Mouse (Mus musculus): ENCODE measurements around the gene Adh1. TPM values are rescaled to one million over a fixed set of nuclear protein-coding genes. Genes with fewer than 3 reads are reported as not detected.
A peak's percentile ranks its signal among the peaks of the same experiment; 100 is the strongest.

Gene Adh1
- polyA plus RNA-seq, 1 experiment from 2014 or later: 138 TPM

DNA sequence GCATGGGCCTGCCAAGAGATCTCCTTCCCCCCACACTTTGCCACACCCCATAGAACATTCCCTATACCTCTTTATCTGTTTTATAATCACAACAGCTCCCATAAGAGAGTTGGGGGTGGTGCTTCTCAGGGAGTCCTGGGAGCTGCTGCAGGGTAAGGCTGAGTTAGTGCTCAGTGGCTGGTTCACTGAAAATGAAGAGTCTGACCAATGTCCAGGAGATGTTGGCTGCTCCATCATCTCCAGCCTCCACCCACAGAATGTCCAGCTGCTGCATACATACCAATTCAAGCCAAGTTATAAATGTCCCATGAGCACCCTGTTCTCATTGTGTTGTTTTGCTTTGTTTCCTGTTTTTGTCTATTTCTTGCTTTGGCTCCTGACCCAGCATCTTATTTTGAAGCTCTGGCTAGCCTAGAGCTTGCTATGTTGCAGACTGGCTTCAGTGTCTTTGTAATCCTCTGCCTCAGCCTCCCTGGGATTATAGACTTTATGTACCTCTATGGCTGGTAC is 14.2 kb upstream of the Adh1 start:
- H3K4me3 ChIP-seq (ENCODE audit: low read depth, low read length): no peak overlapping the region
- no peak overlapping the region for H3K9ac ChIP-seq (ENCODE audit: low read depth, low read length)
- no peaks in the 10 kb centered on the region for H3K36me3 ChIP-seq (ENCODE audit: control insufficient read depth, insufficient read depth)
- no peaks in the 10 kb centered on the region for H3K9me3 ChIP-seq (replicated peaks; ENCODE audit: control insufficient read depth, low read length)
- ATAC-seq (ENCODE audit: low read depth): no peak
- no peaks in the 10 kb centered on the region for H3K4me1 ChIP-seq (ENCODE audit: control insufficient read depth, low read depth, low read length)
- no peaks in the 10 kb centered on the region for H3K27me3 ChIP-seq (ENCODE audit: control insufficient read depth, insufficient read depth, low read depth, low read length)
- H3K27ac ChIP-seq (ENCODE audit: low read length): no peak overlapping the region
- H3K4me2 ChIP-seq (ENCODE audit: low read depth, low read length): no peak overlapping the region

DNA sequence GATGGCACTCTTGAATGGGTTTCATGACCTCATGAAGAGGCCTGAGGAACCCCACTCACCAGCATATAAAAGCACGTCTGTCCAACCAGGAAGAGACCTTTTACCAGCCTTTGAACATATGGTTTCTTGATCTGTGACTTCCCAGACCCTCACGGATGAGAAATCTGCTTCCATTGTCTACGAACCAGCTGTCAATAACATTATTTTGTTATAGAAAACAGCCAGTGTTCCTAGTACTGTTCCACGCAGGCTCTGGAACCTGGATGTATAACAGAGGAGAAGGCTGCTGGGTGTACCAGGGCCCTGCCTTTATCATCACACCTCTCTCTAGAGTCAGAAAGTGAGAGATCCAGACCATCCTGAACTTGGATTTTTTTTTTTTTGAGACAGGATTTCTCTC is 13.6 kb upstream of the Adh1 start:
- WGBS (ENCODE audit: insufficient replicate concordance): 67% methylated on average over 4 of the region's 4 CpGs
- Histone ChIP-seq H3K36me3 (ENCODE audit: control insufficient read depth, insufficient read depth) (no peaks in the 10 kb centered on the region), H3K27ac (ENCODE audit: low read length) (no peak overlapping the region), H3K9ac (ENCODE audit: low read depth, low read length) (no peak overlapping the region), H3K4me1 (ENCODE audit: control insufficient read depth, low read depth, low read length) (no peaks in the 10 kb centered on the region), H3K4me3 (ENCODE audit: low read depth, low read length) (no peak overlapping the region), H3K27me3 (ENCODE audit: control insufficient read depth, insufficient read depth, low read depth, low read length) (no peaks in the 10 kb centered on the region), H3K4me2 (ENCODE audit: low read depth, low read length) (no peak overlapping the region), H3K9me3 (replicated peaks; ENCODE audit: control insufficient read depth, low read length) (no peaks in the 10 kb centered on the region)
- no peak for ATAC-seq (ENCODE audit: low read depth)

DNA sequence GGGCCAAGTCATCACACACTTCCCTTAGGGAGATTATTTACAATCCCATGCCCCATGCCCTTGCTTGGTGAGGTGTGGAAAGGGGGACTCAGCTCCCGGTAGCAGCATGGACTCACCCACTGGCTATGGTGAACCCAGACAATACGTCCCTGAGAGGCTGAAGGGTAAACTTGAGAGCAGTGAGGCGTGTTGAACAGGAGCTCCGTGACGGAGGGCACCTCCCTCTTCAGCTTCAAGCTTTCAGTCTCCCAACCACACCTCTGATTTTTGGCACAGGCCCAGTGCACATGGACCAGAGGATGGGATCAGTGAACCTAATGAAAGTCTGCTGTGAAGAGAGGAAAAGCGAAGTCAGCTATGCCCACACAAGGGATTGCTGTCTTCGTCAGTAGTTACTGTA is 12.8 kb upstream of the Adh1 start:
- Histone ChIP-seq H3K9ac (ENCODE audit: low read depth, low read length) (no peak overlapping the region), H3K9me3 (replicated peaks; ENCODE audit: control insufficient read depth, low read length) (no peaks in the 10 kb centered on the region), H3K27ac (ENCODE audit: low read length) (no peak overlapping the region), H3K4me3 (ENCODE audit: low read depth, low read length) (no peak overlapping the region), H3K36me3 (ENCODE audit: control insufficient read depth, insufficient read depth) (no peaks in the 10 kb centered on the region), H3K4me2 (ENCODE audit: low read depth, low read length) (no peak overlapping the region), H3K4me1 (ENCODE audit: control insufficient read depth, low read depth, low read length) (no peaks in the 10 kb centered on the region), H3K27me3 (ENCODE audit: control insufficient read depth, insufficient read depth, low read depth, low read length) (no peaks in the 10 kb centered on the region)
- 68% methylated on average over 7 of the region's 7 CpGs for WGBS (ENCODE audit: insufficient replicate concordance)
- ATAC-seq (ENCODE audit: low read depth): no peak

DNA sequence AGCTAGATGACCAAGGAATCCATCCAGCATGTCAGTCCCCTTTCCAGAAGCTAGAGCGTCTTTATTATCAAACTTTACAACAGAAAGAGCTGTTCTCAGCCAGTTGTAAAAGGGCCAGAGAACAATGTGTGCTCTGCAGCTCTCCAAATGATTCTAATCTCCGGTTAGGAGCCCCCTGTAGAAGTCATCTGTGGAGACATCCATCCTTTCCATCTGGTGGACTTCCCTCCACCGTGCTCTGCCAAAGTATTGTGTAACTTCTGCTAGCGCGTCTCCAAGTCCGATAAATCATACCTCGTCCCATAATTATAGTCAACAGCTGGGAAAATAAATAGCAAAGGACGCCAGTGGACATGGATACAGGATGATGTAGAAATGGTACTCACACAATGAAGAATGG is 12.0 kb upstream of the Adh1 start:
- WGBS (ENCODE audit: insufficient replicate concordance): 70% methylated on average over 8 of the region's 8 CpGs
- ATAC-seq (ENCODE audit: low read depth): no peak

DNA sequence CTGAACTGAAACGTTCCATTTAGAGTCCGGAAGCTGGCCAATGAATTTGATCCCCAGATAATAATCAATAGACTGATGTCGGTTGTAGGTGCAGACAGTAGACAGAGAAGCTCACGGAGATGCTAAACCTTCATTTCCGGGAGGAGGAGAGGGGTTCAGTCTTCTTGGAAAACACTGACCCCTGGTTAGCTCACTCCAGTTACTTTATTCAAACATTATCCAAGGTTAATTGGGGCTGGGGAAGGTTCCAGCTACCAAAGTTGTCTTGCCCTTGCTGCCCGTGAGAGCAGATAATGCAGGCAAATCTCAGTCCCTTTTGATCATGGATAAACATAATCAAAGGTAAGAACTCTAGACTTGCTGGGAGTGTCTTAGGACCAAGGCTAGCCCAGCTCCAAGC is 9.6 kb upstream of the Adh1 start:
- 67% methylated on average over 6 of the region's 6 CpGs for WGBS (ENCODE audit: insufficient replicate concordance)
- no peaks in the 10 kb centered on the region for H3K36me3 ChIP-seq (ENCODE audit: control insufficient read depth, insufficient read depth)

More for the DNA sequence above, 12.0 kb upstream of the Adh1 start:
- no peak overlapping the region for H3K4me2 ChIP-seq (ENCODE audit: low read depth, low read length)
- no peak overlapping the region for H3K9ac ChIP-seq (ENCODE audit: low read depth, low read length)
- H3K4me3 ChIP-seq (ENCODE audit: low read depth, low read length): no peak overlapping the region
- no peaks in the 10 kb centered on the region for H3K36me3 ChIP-seq (ENCODE audit: control insufficient read depth, insufficient read depth)
- no peak overlapping the region for H3K27ac ChIP-seq (ENCODE audit: low read length)
- no peaks in the 10 kb centered on the region for H3K4me1 ChIP-seq (ENCODE audit: control insufficient read depth, low read depth, low read length)
- H3K27me3 ChIP-seq (ENCODE audit: control insufficient read depth, insufficient read depth, low read depth, low read length): no peaks in the 10 kb centered on the region
- no peaks in the 10 kb centered on the region for H3K9me3 ChIP-seq (replicated peaks; ENCODE audit: control insufficient read depth, low read length)

DNA sequence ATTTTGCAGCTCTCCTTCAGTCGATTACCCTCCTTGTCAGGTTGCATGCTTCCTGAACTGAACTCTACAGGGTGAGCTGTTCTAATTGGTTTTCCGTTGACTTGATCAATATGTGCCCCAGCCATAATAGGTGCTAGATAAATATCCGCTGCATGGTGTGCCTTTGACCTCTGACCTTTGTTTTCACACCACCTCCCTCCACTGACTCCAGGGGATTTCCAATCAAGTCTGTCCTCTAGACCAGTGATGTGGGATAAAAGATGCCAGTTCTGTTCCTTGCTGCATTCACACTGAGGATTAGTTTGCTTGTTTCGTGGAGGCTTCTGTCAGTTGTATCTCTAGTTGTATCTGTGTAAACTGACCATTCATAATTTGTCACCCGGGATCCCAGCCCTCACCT is 6.6 kb upstream of the Adh1 start:
- H3K4me3 ChIP-seq (ENCODE audit: low read depth, low read length): no peak overlapping the region
- no peaks in the 10 kb centered on the region for H3K9me3 ChIP-seq (replicated peaks; ENCODE audit: control insufficient read depth, low read length)
- no peaks in the 10 kb centered on the region for H3K27me3 ChIP-seq (ENCODE audit: control insufficient read depth, insufficient read depth, low read depth, low read length)
- WGBS (ENCODE audit: insufficient replicate concordance): 51% methylated on average over 5 of the region's 5 CpGs
- no peaks in the 10 kb centered on the region for H3K36me3 ChIP-seq (ENCODE audit: control insufficient read depth, insufficient read depth)
- H3K4me2 ChIP-seq (ENCODE audit: low read depth, low read length): no peak overlapping the region
- no peak overlapping the region for H3K27ac ChIP-seq (ENCODE audit: low read length)
- no peak overlapping the region for H3K9ac ChIP-seq (ENCODE audit: low read depth, low read length)
- H3K4me1 ChIP-seq (ENCODE audit: control insufficient read depth, low read depth, low read length): no peaks in the 10 kb centered on the region
- ATAC-seq (ENCODE audit: low read depth): peak; percentile 71

More for the DNA sequence above, 9.6 kb upstream of the Adh1 start:
- H3K9ac ChIP-seq (ENCODE audit: low read depth, low read length): no peak overlapping the region
- no peak for ATAC-seq (ENCODE audit: low read depth)
- H3K27me3 ChIP-seq (ENCODE audit: control insufficient read depth, insufficient read depth, low read depth, low read length): no peaks in the 10 kb centered on the region
- no peak overlapping the region for H3K4me3 ChIP-seq (ENCODE audit: low read depth, low read length)
- H3K4me2 ChIP-seq (ENCODE audit: low read depth, low read length): no peak overlapping the region
- H3K27ac ChIP-seq (ENCODE audit: low read length): no peak overlapping the region
- no peaks in the 10 kb centered on the region for H3K9me3 ChIP-seq (replicated peaks; ENCODE audit: control insufficient read depth, low read length)
- H3K4me1 ChIP-seq (ENCODE audit: control insufficient read depth, low read depth, low read length): no peaks in the 10 kb centered on the region

DNA sequence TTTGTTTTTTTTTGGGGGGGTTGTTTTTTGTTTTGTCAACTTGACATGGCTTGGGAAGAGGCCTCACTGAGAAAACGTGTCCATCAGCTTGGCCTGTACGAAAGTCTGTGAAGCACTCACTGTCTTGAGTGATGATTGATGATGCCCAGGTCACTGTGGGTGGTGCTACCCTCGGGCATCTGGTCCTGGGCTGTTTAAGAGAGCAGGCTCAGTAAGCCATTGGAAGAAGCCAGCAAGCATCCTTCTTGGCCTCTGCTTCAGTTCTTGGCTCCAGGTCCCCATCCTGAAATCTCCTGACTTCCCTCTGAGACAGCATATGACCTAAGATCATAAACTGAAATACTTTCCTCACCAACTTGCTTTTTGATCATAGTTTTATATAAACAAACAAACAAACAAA is 5.4 kb upstream of the Adh1 start:
- ATAC-seq (ENCODE audit: low read depth): no peak
- H3K4me1 ChIP-seq (ENCODE audit: control insufficient read depth, low read depth, low read length): no peaks in the 10 kb centered on the region
- H3K27ac ChIP-seq (ENCODE audit: low read length): no peak overlapping the region
- H3K9me3 ChIP-seq (replicated peaks; ENCODE audit: control insufficient read depth, low read length): no peaks in the 10 kb centered on the region
- no peak overlapping the region for H3K4me2 ChIP-seq (ENCODE audit: low read depth, low read length)
- H3K4me3 ChIP-seq (ENCODE audit: low read depth, low read length): no peak overlapping the region
- no peaks in the 10 kb centered on the region for H3K36me3 ChIP-seq (ENCODE audit: control insufficient read depth, insufficient read depth)
- H3K27me3 ChIP-seq (ENCODE audit: control insufficient read depth, insufficient read depth, low read depth, low read length): no peaks in the 10 kb centered on the region
- WGBS (ENCODE audit: insufficient replicate concordance): 51% methylated on average over 3 of the region's 3 CpGs
- no peak overlapping the region for H3K9ac ChIP-seq (ENCODE audit: low read depth, low read length)

DNA sequence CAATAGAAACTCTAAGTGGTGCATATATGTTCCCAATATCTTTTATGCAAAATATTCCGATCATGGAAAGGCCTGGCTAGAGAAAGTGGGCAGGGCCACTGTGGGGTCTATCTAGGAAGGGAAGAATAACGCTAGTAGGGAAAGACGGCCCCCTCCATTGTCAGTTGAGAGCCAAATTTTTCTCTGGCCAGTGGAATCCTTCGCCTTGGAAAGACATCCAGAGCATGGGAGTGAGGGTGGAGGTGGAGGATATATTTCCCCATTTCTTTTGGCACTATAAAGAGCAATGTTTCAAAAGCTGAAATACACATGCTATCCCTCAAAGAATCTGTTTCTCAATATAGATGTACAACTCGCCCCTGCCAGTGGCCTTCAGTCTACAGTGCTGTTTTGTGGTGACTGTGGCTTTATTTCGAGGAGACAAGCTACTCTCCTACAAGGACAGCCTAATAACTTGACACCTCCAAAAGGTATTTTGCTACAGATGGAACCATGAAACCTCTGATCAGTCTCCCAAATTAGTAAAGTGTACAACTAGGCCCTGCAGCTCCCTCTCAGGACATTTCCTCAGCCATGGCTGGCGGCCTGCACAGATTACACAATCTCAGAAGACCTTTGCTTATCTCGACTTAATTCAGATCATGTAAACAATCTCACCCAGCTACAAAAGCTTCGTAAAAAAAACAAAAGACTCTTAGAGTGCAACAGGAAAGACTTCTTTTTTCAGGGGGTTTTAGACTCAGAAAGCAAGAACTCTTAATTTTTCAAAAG is 4.8 kb upstream of the Adh1 start:
- no peak overlapping the region for H3K4me2 ChIP-seq (ENCODE audit: low read depth, low read length)
- H3K9ac ChIP-seq (ENCODE audit: low read depth, low read length): no peak overlapping the region
- no peaks in the 10 kb centered on the region for H3K9me3 ChIP-seq (replicated peaks; ENCODE audit: control insufficient read depth, low read length)
- no peaks in the 10 kb centered on the region for H3K4me1 ChIP-seq (ENCODE audit: control insufficient read depth, low read depth, low read length)
- H3K4me3 ChIP-seq (ENCODE audit: low read depth, low read length): no peak overlapping the region
- H3K27ac ChIP-seq (ENCODE audit: low read length): no peak overlapping the region
- WGBS (ENCODE audit: insufficient replicate concordance): 38% methylated on average over 9 of the region's 9 CpGs
- ATAC-seq (ENCODE audit: low read depth): 0 out of 2 replicates have a peak, but pooled peaks have one; percentile 41
- no peaks in the 10 kb centered on the region for H3K36me3 ChIP-seq (ENCODE audit: control insufficient read depth, insufficient read depth)
- no peaks in the 10 kb centered on the region for H3K27me3 ChIP-seq (ENCODE audit: control insufficient read depth, insufficient read depth, low read depth, low read length)

DNA sequence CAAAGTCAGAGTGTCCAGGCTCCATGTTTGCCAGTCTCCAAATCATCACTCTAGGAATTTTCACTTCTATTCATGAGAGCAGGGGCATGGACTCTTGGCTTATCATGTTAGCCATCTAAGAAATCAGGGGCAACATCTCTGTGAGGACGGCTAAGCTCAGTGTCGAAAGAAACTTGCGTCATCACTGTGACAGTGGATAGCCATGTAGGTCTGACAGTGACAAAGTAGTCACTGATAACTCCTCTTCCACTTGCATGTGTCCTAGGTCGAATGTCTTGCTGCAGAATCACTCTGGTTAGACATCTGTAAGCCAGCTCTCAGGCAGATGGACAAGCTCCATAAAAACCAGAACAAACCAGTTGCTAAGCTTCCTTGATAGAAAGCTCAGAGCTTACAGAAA is 1.8 kb downstream of the Adh1 start:
- 35% methylated on average over 4 of the region's 4 CpGs for WGBS (ENCODE audit: insufficient replicate concordance)
- Histone ChIP-seq H3K4me3 (ENCODE audit: low read depth, low read length) (no peak overlapping the region), H3K4me1 (ENCODE audit: control insufficient read depth, low read depth, low read length) (no peaks in the 10 kb centered on the region; the same call in 1 of the 2 replicates), H3K9ac (ENCODE audit: low read depth, low read length) (no peak overlapping the region), H3K9me3 (replicated peaks; ENCODE audit: control insufficient read depth, low read length) (no peaks in the 10 kb centered on the region), H3K36me3 (ENCODE audit: control insufficient read depth, insufficient read depth) (no peaks in the 10 kb centered on the region), H3K27ac (ENCODE audit: low read length) (no peak overlapping the region), H3K4me2 (ENCODE audit: low read depth, low read length) (no peak overlapping the region), H3K27me3 (ENCODE audit: control insufficient read depth, insufficient read depth, low read depth, low read length) (no peaks in the 10 kb centered on the region)
- ATAC-seq (ENCODE audit: low read depth): 0 out of 2 replicates have a peak, but pooled peaks have one; percentile 41
